Mouse (Mus musculus) granulocyte monocyte progenitor cell, adult 5-6 weeks (primary cell): ENCODE measurements around the gene Mybph. TPM values are rescaled to one million over a fixed set of nuclear protein-coding genes. Genes with fewer than 3 reads are reported as not detected.

Source experiments
- ATAC-seq: replicated peaks from 2 replicates; pipeline ENCODE4 v1.8.0; 2016; ENCODE audit warnings: mild to moderate bottlenecking, moderate TSS enrichment, inconsistent platforms; ENCODE audit not compliant: poor library complexity, severe bottlenecking
- total RNA-seq, 2 experiments: library from RNA; stranded (forward) in 1 of 2; stranded (reverse) in 1 of 2; fragments of 200-712, 200-1000 nt in 1 of 2; fragments of >200 nt in 1 of 2; fragmentation: Nextera tagmentation in 1 of 2; gene quantifications; 2 replicates each; pipeline ENCODE4 v1.2.3; 2014 to 2017

The Mybph gene
- total RNA-seq (2014; fragmentation: Nextera tagmentation) = not detected in 2 replicates
- total RNA-seq (2017) = not detected in 2 replicates

DNA sequence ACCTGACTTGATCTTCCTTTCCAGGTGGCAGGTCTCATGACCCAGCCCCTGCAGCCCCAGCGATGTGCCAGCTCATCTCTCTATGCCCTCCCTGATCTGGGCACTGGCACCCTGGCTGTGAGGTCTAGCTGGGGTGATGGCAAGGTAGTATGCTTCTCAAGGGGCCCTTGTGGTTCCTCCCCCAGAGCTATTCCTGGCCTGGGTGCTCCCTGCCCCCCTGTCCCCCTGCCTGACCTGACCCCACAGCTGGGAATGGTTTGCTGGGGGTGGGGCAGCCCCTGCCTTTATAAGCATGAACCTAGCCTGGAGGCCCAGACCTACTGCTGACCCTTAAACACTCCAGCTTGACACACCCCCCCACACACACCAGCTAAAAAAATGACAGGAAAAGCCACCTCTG is at the start of gene Mybph:
Mybph (plus strand) TSS at position 323 of the 400 bp plus-strand sequence.
- no peak for ATAC-seq

DNA sequence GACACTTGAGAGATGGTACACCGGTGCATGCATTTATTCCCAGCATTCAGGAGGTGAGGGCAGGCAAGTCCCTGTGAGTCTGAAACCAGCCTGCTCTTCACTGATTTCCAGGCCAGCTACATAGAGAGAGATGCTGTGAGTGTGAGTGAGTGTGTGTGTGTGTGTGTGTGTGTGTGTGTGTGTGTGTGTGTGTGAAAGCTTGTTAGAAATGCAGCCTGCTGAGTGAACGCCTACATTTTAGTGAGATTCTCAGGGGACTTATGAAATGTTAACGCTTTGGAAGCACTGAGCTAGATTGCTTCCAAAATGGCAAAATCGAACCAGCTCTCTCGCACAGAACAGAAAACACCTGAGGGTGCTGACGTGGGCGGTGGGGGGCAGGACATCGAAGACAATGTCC is 47.2 kb upstream of the Mybph start:
- no peak for ATAC-seq

DNA sequence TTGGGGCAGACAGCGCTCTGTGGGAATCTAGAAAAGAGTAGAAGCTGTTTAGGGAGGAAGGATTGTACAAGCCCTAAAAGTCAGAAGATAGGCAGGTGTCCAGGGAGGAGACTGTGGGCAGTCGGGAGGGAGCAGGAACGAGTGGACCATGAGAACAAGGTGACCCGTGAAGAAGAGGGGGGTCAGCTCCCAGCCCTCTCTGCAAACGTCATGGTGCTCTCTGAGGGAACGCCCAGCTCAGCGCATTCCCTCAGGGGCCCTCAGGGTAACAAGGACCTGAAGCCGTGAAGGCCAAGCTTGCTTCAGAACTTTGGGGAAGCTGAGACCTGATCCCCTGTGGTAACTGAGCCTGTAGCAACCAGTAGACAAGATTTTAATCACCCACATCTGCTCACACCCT is 43.2 kb upstream of the Mybph start:
- no peak for ATAC-seq

DNA sequence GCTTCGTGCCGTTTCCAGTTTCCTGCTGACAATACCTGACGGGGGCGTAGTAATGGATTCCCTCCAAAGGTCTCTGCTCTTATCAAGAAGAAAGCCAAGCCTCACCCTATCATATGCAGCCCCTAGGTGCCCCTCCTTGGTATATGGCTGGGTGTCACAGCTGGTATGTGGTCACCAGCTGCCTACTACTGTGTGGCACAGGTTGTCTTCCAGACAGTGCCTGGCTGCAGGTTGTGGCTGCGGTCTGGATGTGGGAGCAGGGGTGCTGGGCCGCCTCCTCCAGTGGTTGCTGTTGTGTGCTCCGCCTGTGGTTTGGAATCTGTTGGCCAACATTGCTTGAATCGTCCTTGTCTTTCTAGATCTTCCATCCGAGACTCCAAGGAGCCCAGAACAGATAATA is 42.5 kb upstream of the Mybph start:
- no peak for ATAC-seq

DNA sequence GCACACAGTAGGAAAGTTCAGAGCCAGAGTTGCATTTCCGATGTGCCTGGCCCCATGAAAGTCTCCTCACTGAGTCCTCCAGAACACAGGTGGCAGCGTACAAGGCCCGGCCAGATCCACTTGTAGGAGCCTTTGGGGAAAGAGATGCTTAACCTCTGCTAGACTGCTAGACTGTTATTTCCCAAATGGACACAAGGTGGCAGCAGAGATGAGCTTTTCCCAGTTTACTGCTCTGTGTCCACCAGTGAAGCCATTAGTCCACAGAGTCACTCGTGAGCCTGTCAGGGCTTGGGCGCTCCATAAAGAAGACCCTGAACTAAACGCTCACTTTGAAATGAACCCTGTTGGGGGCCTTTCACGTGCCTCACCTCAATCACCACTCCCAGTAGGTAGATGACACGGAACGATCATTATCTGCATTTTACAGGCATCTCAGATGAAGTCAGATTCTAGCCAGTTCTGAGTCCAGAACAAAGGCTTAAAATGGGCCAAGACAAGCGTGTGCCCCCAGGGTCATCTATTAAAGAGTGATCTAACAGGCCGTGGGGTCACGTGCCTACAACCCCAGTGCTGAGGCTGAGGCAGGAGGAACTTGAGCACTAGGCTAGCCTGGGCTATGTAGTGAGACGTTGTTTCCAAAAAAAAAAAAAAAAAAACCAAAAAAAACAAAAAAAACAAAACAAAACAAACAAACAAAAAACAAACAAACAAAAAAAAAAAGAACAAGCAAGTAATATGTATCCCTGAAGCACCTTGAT is 41.4 kb upstream of the Mybph start:
- ATAC-seq = peak; percentile 88

DNA sequence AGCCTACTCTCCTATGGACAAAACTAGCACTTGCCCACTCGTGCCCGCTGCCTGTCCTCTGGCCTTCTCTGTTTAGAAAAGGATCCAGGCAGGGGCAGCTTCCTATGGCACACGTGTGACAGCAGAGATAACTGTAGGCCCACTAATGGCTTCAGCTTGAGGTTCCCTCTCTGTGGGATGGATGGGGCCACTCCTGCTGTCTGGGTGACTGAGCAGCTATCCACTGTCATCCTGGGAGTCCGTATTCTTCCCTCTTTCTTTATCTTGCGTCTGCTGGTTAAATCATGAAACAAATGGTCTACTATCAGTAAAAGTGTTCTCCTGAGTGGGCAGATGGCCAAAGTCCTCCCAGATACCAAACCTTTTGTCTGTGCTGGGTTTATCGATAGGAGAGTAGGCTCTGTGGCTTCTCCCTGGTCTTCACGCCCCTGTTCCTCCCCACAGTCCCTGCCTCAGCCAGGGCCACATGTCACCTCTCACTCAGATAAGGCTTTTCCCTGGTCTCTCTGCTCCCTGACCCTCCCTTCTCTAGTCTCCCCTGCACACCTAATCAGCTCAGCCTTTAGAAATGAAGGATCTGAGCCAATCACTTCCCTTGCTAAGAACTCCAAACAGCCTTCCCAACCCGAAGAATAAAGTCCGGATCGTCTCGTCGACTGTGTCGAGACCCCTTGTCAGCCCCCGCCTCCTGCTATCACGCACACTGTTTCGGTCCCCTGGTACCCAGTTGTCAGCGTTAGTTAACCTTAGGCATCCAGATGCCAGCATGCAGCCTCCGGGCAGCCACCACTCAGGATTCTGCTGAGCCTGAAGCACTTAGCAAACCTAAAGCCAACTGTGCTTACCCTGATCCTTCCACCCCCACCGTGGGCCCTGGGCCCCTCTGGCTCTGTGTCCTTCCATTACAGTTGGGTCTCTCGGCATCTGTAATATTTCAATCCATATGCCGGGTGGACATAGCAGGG is 40.3 kb upstream of the Mybph start:
- ATAC-seq = no peak

DNA sequence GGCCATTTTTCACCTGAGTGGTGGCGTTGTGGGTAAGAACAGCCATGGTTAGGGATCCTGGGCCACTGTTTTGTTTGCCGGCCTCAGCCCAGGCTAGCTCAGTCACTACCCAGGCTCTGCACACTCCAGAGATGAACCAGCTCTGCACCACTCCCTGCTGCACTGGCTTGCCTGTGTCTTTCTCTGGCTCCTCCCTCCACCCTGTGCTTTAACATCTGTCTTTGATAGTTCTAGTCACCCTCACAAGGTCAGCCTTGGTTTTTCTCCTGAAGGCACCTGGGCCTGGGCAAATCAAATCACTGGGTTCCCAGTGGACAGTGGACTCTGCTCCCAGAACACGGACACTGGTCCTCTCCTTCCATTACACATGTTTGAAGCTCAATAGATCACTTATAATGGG is 39.1 kb upstream of the Mybph start:
- no peak for ATAC-seq

DNA sequence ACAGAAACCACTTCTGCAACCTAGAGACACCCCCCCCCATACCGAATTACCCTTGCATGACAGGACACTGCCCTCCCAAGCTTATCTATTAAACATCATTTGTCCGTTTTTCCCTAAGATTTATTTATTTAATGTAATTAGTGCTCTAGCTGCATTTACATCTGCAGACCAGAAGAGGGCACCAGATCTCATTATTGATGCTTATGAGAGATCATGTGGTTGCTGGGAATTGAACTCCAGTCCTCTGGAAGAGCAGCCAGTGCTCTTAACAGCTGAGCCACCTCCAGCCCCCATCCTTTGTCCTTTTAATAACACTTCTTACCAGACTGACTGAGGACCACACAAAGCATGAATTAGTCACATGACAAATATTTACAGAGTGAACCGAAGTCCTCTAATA is 38.6 kb upstream of the Mybph start:
- no peak for ATAC-seq

DNA sequence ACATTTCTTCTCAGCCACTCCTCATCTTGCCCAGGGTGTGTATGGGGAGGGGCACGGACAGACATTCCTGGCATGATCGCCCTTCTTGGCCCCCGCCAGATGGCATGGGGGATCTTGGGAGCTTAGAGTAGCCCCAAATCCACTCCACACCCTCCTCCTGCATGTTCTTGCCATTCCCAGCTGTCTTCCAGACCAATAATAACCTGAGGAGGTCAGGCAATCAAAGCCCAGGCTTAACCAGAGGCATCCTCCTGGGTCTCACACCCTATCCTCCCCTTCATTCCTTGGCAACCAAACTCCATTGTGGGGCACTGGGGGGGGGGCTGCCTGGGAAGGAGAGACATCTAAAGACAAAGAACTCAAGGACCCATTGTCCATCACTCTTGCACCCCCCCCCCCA is 32.8 kb upstream of the Mybph start:
- ATAC-seq = no peak

DNA sequence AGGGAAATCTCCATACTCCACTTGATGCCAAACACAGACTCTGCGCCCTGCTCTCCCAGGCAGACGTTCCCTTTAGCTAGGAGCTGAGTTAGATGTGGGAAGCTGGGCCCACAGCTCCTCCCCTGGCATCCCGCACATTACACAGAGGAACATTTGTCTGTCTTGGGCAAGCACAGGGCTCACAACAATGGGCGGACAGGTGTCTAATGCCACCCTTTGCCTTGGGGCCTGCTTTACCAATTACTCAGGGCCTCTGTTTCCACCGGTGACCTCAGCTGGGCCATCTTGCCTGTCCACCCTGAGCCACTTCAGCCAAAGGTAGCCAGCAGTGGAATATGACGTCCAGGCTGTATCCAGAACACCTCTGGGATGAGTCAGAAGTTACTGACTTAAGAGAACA is 31.8 kb upstream of the Mybph start:
- no peak for ATAC-seq

DNA sequence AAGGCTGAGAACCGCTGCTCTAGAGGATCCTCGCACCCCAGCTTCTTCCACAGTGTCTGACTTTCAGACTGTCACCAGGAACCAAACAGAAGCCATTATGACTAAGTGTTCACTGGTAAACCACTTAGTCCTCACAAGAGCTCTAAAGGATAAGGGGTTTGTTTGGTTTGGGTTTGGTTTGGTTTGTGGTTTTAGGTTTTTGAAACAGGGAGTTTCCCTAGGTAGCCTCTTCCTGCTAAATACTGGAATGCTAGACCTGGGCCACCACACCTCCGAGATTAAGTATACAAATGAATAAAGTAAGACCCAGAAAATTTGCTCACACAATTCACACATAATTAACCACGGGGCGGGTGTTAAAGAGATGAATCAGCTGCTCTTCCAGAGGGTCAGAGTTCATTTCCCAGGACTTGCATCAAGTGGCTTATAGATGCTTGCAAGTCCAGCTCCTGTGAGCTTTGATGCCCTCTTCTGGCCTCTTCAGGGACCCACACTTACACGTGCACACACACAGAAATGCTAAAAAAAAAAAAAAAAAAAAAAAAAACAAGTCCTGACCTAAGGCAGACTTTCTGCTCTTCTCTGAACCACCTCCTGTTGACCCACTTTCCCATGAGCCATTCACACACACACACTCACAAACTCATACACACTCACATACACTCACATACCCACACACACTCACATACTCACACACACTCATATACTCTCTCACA is 30.6 kb upstream of the Mybph start:
- no peak for ATAC-seq

DNA sequence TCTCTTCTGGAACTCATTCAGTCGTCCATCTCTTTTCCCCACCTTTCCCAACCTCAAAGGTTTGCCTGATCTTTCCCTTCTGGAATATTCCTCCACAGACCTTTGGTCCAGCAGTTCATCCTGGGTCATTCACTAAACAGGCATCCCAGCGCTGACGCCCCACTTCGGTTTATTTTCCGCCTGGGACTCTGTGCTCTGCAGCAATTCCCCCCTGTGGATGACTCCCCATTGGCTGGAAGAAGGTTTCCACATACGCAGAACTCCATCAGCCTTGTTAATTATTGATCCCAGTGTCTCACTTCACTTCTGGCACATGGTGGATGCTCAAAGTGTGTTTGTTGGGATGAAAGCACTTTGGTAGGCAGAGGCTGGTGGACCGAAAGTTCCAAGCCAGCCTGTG is 29.8 kb upstream of the Mybph start:
- no peak for ATAC-seq

DNA sequence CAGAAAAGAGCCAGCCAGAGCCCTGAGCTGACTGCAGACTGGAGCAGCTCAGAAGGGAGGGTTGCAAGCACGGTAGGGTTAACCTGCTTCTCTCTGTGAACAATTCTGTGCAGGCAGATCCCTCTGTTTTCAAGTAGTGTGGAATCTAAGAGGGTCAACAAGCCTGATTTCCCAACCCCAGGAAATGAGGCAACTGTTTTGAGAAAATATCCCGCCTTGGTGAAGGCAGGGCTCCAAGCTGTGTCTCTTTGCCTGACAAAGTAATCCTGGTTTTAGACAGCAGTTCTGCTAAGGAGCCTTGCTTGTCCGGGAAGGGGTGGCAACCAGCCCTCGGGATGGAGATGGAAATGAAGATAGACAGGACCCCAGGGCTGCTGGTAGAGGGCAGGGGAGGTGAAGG is 28.8 kb upstream of the Mybph start:
- ATAC-seq = no peak

DNA sequence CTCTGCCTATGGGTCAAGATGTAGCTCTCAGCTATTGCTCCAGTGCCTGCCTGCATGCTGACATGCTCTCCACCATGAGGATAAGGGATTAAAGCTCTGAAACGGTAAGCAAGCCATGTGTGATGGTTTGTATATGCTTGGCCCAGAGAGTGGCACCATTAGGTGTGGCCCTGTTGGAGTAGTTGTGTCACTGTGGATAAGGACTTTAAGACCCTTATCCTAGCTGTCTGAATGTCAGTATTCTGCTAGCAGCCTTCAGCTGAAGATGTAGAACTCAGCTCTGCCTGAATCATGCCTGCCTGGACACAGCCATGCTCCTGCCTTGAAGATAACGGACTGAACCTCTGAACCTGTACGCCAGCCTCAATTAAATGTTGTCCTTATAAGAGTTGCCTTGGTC is 26.7 kb upstream of the Mybph start:
- ATAC-seq = no peak

DNA sequence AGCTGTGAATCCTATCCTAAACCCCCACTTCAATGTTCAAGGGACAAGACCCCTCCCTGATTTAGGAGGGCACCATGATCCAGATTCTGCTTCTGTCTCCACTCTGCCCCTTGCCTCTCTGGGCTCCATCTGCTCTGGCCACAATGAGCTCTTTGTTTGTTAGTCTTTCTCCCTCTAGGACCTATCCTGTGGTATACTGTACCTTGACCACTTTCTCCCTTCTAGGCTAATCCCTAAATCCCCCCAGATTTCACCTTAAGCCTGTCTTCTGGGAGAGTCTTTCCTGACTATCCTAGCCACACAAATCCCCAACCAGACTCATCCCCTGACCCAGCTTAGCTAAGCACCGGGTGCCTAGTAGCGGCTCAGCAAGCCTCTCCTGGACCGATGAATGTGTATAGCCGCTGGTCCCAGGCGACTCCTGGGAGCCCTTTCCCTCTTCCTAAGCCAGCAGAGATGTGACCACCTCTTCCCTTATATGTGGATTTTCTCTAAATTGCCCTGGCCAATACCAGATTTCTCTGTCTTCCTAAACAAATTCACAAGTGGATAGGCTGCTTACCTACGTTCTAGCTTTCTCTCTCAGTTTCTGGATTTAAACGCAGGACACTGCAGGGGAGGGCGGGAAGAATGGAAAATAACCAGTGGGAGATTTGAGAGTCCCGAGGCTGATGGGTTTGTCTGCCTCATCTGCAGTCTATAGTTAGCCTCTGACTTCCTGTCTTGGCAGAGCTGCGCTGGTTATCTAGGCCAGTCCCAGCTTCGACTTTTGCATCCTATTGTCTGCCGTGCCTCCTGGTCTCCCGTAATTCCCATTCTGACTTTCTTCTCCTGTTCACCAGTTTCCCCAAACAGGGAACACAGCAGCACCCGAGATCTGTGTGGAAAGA is 25.6 kb upstream of the Mybph start:
- no peak for ATAC-seq

DNA sequence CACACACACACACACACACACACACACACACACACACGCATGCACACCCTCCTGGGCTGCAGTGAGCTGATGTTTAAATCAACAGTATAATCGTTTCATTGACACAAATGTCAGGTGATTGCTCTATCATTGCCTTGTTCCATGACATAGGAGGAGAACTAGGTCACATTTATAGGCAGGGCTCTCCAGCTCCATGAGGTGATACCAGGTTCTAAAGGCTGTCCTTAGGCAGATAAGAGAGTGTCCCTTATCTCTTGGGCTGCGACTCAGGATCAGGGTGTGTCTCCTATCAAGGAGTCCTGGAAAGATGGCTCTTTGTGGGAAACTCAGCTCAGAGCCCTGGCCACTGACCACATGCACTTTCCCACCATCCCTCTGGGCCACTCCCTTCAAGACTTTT is 24.7 kb upstream of the Mybph start:
- ATAC-seq = no peak

DNA sequence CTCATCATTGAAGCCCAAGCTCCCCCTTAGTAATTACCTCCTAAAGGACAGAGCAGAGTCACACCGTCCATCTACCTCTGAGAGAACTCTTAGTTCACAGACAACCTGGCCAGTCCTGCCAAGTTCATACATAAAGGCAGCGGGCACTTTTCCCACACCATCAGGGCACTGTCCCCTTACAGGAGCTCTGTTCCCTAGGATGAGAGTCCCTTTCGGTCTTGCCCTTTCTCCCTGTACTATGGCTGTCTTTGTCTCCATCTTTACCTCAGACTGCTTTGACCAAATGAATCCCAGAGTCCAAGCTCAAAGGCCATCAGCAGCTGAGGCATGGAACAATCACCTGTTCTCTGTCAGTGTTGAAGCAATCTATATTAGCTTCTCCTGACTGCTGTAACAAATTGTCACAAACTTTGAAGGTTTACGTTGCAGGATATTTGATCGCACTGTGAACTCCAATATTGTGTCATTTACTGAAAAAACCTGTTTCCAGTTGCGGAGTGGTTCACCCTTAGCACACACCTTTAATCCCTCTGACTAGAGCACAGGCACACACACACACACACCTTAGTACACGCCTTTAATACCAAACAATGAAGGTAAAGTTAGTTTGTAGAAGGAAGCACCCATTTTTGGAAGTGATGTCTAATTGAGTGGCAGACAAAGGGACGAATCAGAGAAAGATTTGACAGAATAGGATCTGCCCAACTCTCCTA is 24.1 kb upstream of the Mybph start:
- ATAC-seq = no peak

DNA sequence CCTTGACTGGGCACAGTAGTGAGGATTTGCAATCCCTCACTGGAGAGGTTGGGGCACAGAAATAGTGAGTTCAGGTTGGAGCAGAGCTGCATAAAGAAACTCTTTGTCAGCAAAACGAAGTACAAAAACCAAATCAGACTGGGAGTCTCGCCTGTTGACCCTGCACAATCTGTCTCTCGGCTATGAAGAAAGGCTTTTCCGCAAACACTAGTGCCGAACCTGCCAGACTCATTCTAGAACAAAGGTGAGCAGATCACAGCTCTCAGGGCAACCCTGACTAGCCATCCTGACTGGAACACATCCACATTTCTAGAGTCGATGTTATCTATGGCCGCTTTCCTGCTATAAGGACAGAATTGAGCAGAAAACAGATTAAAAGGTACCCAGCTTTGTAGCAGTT is 20.2 kb upstream of the Mybph start:
- no peak for ATAC-seq

DNA sequence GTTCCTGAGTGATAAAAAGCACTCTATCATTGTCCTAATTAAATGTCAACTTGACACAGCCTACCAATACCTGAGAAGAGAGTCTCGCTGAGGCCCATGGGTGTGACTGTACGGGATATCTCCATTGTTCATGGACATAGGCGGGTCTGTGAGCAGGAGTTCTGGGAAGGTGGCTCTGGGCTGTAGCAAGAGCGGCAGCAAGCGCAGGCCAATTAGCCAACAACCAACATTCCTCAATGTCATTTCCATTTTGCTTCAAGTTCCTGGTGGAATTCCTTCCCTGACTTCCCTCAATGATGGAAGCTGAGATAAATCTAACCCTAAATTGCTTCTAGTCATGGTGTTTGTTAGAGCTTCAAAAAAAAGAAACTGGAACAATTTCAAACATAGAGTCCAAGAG is 15.3 kb upstream of the Mybph start:
- ATAC-seq = no peak
